Mouse (Mus musculus) neural tube, embryonic 13.5 days (tissue): Measurements from ENCODE around the gene Hrh3. TPM values are rescaled to one million over a fixed set of nuclear protein-coding genes. Genes with fewer than 3 reads are reported as not detected.

Source experiments
- ATAC-seq: fragments of 200-750 bp; cut with Nextera tagmentation; 2 replicates; pipeline ENCODE4 v1.8.0; 2017; ENCODE audit warnings: low read depth, mild to moderate bottlenecking, moderate TSS enrichment, moderate library complexity
- H3K27ac ChIP-seq: fragments of 300-500 bp; sonication (generic); replicated peaks from 2 replicates; pipeline ENCODE4 v1.5.1; 2015; ENCODE audit warnings: moderate library complexity, mild to moderate bottlenecking, inconsistent platforms
- H3K27me3 ChIP-seq: fragments of 300-500 bp; sonication (generic); 2 replicates; pipeline ENCODE4 v1.6.1; 2015; ENCODE audit warnings: mild to moderate bottlenecking, inconsistent platforms
- H3K36me3 ChIP-seq: fragments of 300-500 bp; sonication (generic); 2 replicates; pipeline ENCODE4 v1.6.1; 2015; ENCODE audit warnings: mild to moderate bottlenecking, inconsistent platforms
- H3K4me1 ChIP-seq: fragments of 300-500 bp; sonication (generic); replicated peaks from 2 replicates; pipeline ENCODE4 v1.6.1; 2015; ENCODE audit warnings: inconsistent platforms
- H3K4me2 ChIP-seq: fragments of 300-500 bp; sonication (generic); 2 replicates; pipeline ENCODE4 v1.6.1; 2015; ENCODE audit warnings: inconsistent platforms, mild to moderate bottlenecking, moderate library complexity
- H3K4me3 ChIP-seq: fragments of 300-500 bp; sonication (generic); 2 replicates; pipeline ENCODE4 v1.5.1; 2015; ENCODE audit warnings: mild to moderate bottlenecking, inconsistent platforms
- H3K9ac ChIP-seq: fragments of 300-500 bp; sonication (generic); 2 replicates; pipeline ENCODE4 v1.6.1; 2015; ENCODE audit warnings: moderate library complexity, mild to moderate bottlenecking, inconsistent platforms
- H3K9me3 ChIP-seq: fragments of 300-500 bp; sonication (generic); 2 replicates; pipeline ENCODE4 v1.6.1; 2016; ENCODE audit warnings: inconsistent platforms
- WGBS: fragments of 180-500 bp; shearing (Covaris S2); methylation state at CpG from one replicate; pipeline ENCODE4 v1.1.7; 2015; 5-methylcytosine and 5-hydroxymethylcytosine counted together
- polyA plus RNA-seq: library from polyadenylated mRNA; unstranded; fragments of >200 nt; fragmentation: Nextera tagmentation; extraction: Ambion mirVana; gene quantifications from 2 replicates; pipeline ENCODE4 v1.2.1, GENCODE M21; 2015

Hrh3 gene
- polyA plus RNA-seq, 1 experiment from 2014 or later: 2.5 TPM

GRCm38 (mm10) chr2:180077622-180078021 is 26.7 kb downstream of the Hrh3 start:
- Histone ChIP-seq H3K9me3 (no peaks in the 10 kb centered on the region), H3K27ac (no peak overlapping the region), H3K4me3 (no peak overlapping the region), H3K27me3 (no peaks in the 10 kb centered on the region), H3K4me1 (no peaks in the 10 kb centered on the region), H3K4me2 (no peak overlapping the region), H3K9ac (no peak overlapping the region), H3K36me3 (peaks cover 54% of the 10 kb centered on the region)
- WGBS: 76% methylated on average over 3 of the region's 3 CpGs
- no peak for ATAC-seq

- Histone ChIP-seq H3K27ac (no peak overlapping the region), H3K9ac (no peak overlapping the region), H3K4me2 (no peak overlapping the region), H3K4me1 (peaks cover 19% of the 10 kb centered on the region), H3K9me3 (no peaks in the 10 kb centered on the region), H3K36me3 (peaks cover 29% of the 10 kb centered on the region), H3K4me3 (no peak overlapping the region), H3K27me3 (no peaks in the 10 kb centered on the region)
- ATAC-seq: no peak
- 93% methylated on average over 7 of the region's 7 CpGs for WGBS
These were observed 31.4 kb downstream of the Hrh3 start for GRCm38 (mm10) chr2:180072886-180073285.

- 84% methylated on average over 2 of the region's 2 CpGs for WGBS
- Histone ChIP-seq H3K4me2 (peak overlapping the region; percentile 74; the same call in 1 of the 2 replicates), H3K27me3 (no peaks in the 10 kb centered on the region), H3K4me1 (peaks cover 19% of the 10 kb centered on the region), H3K9me3 (no peaks in the 10 kb centered on the region), H3K27ac (no peak overlapping the region), H3K36me3 (peaks cover 28% of the 10 kb centered on the region), H3K4me3 (no peak overlapping the region), H3K9ac (no peak overlapping the region)
- no peak for ATAC-seq
These were observed 32.6 kb downstream of the Hrh3 start for GRCm38 (mm10) chr2:180071671-180072070.

- peak within 1 kb of the TSS; percentile 85 for H3K9ac ChIP-seq
- 5% methylated on average over 57 of the region's 58 CpGs for WGBS
- H3K9me3 ChIP-seq: no peaks in the 10 kb centered on the region
- peak within 1 kb of the TSS; percentile 90 for H3K27ac ChIP-seq
- peaks cover 19% of the 10 kb centered on the region for H3K4me1 ChIP-seq
- H3K36me3 ChIP-seq: peaks cover 28% of the 10 kb centered on the region
- no peaks in the 10 kb centered on the region for H3K27me3 ChIP-seq
- peak within 1 kb of the TSS; percentile 74 for H3K4me2 ChIP-seq
- ATAC-seq: peak; percentile 97
- H3K4me3 ChIP-seq: peak within 1 kb of the TSS; percentile 70
These were observed 33.5 kb downstream of the Hrh3 start, which contains the start of gene Mtg2 for GRCm38 (mm10) chr2:180070481-180071453. Gene Mtg2 (plus strand): TSS chr2:180070588.

GRCm38 (mm10) chr2:180069770-180070480 is 34.4 kb downstream of the Hrh3 start:
- Histone ChIP-seq H3K27me3 (no peaks in the 10 kb centered on the region), H3K4me2 (peak overlapping the region; percentile 74), H3K27ac (peak overlapping the region; percentile 90), H3K4me3 (peak overlapping the region; percentile 70), H3K9me3 (no peaks in the 10 kb centered on the region), H3K36me3 (peaks cover 32% of the 10 kb centered on the region), H3K4me1 (peaks cover 19% of the 10 kb centered on the region), H3K9ac (peak overlapping the region; percentile 85)
- ATAC-seq: peak; percentile 30; the same call in 1 of the 2 replicates
- WGBS: 37% methylated on average over 20 of the region's 20 CpGs

GRCm38 (mm10) chr2:180063338-180064131 is 40.8 kb downstream of the Hrh3 start:
- Histone ChIP-seq H3K27ac (no peak overlapping the region), H3K4me3 (no peak overlapping the region), H3K36me3 (peaks cover 80% of the 10 kb centered on the region), H3K9me3 (no peaks in the 10 kb centered on the region), H3K9ac (no peak overlapping the region), H3K4me1 (no peaks in the 10 kb centered on the region), H3K27me3 (no peaks in the 10 kb centered on the region), H3K4me2 (no peak overlapping the region)
- no peak for ATAC-seq
- WGBS: 94% methylated on average over 11 of the region's 11 CpGs

- Histone ChIP-seq H3K9ac (no peak overlapping the region), H3K27ac (no peak overlapping the region), H3K4me1 (0 out of 2 replicates have a peak, but pooled peaks cover 6% of the 10 kb centered on the region), H3K4me2 (no peak overlapping the region), H3K9me3 (no peaks in the 10 kb centered on the region), H3K4me3 (no peak overlapping the region), H3K36me3 (peaks cover 60% of the 10 kb centered on the region), H3K27me3 (no peaks in the 10 kb centered on the region)
- WGBS: 96% methylated on average over 9 of the region's 9 CpGs
- ATAC-seq: no peak
These were observed 51.3 kb downstream of the Hrh3 start for GRCm38 (mm10) chr2:180053001-180053400.

GRCm38 (mm10) chr2:180051986-180052733 is 52.1 kb downstream of the Hrh3 start:
- WGBS: 87% methylated on average over 14 of the region's 14 CpGs
- peak; percentile 26; the same call in 1 of the 2 replicates for ATAC-seq
- peaks cover 58% of the 10 kb centered on the region for H3K36me3 ChIP-seq

GRCm38 (mm10) chr2:180050986-180051385 is 53.3 kb downstream of the Hrh3 start:
- H3K4me2 ChIP-seq: no peak overlapping the region
- H3K9me3 ChIP-seq: no peaks in the 10 kb centered on the region
- H3K9ac ChIP-seq: peak overlapping the region; percentile 17; the same call in 1 of the 2 replicates
- H3K4me3 ChIP-seq: no peak overlapping the region
- 22% methylated on average over 5 of the region's 5 CpGs for WGBS
- 0 out of 2 replicates have a peak, but pooled peaks cover 6% of the 10 kb centered on the region for H3K4me1 ChIP-seq
- no peaks in the 10 kb centered on the region for H3K27me3 ChIP-seq
- peaks cover 58% of the 10 kb centered on the region for H3K36me3 ChIP-seq
- 0 out of 2 replicates have a peak, but pooled peaks have one; percentile 38 for ATAC-seq
- H3K27ac ChIP-seq: no peak overlapping the region

More at GRCm38 (mm10) chr2:180051986-180052733, 52.1 kb downstream of the Hrh3 start:
- Histone ChIP-seq H3K4me2 (no peak overlapping the region), H3K9ac (no peak overlapping the region), H3K9me3 (no peaks in the 10 kb centered on the region), H3K27ac (no peak overlapping the region), H3K27me3 (no peaks in the 10 kb centered on the region), H3K4me1 (0 out of 2 replicates have a peak, but pooled peaks cover 6% of the 10 kb centered on the region), H3K4me3 (no peak overlapping the region)
